8 mouse cellular contexts compared by ENCODE assay signal in genomic region chr8:105861951-105862350, GRCm38 (mm10). TPM values are rescaled to one million over a fixed set of nuclear protein-coding genes. Genes with fewer than 3 reads are reported as not detected.
DNase-seq lines count a peak whose midpoint lies in the region; ATAC-seq and TF ChIP-seq lines count a peak whose summit lies in the region.

No protein-coding gene starts in this region.

- 7% methylated on average over 1 of the region's 1 CpGs for WGBS in hindbrain, postnatal 0 days
- WGBS in midbrain, embryonic 10.5 days = 10% methylated on average over 1 of the region's 1 CpGs

- no peak overlapping the region for H3K27ac ChIP-seq in hindbrain, postnatal 0 days
- H3K27ac ChIP-seq in midbrain, embryonic 10.5 days (replicated peaks) = peak overlapping the region; percentile 99; the same call in 1 of the 2 replicates

- H3K9me3 ChIP-seq in hindbrain, postnatal 0 days (ENCODE audit: low read length) = no peaks in the 10 kb centered on the region
- no peaks in the 10 kb centered on the region for H3K9me3 ChIP-seq in midbrain, embryonic 10.5 days (replicated peaks)

- no peak for ATAC-seq in hindbrain, postnatal 0 days

- H3K4me2 ChIP-seq in hindbrain, postnatal 0 days (ENCODE audit: low read depth, low read length) = peak overlapping the region; percentile 87

- H3K4me3 ChIP-seq in hindbrain, postnatal 0 days (ENCODE audit: low read length) = peak overlapping the region; percentile 95
- H3K4me3 ChIP-seq in midbrain, embryonic 10.5 days = peak overlapping the region; percentile 69

- H3K36me3 ChIP-seq in hindbrain, postnatal 0 days (ENCODE audit: insufficient read depth, low read length) = peaks cover 12% of the 10 kb centered on the region; the same call in 1 of the 2 replicates
- peaks cover 68% of the 10 kb centered on the region for H3K36me3 ChIP-seq in midbrain, embryonic 10.5 days

- TF ChIP-seq CTCF in hindbrain, postnatal 0 days (IDR thresholded peaks at IDR 0.05; ENCODE audit: low read depth) = peak; percentile 54

- no peaks in the 10 kb centered on the region for H3K27me3 ChIP-seq in hindbrain, postnatal 0 days (ENCODE audit: insufficient read depth, low read length)
- H3K27me3 ChIP-seq in midbrain, embryonic 10.5 days (ENCODE audit: low read depth, poor library complexity, severe bottlenecking) = no peaks in the 10 kb centered on the region

- peaks cover 13% of the 10 kb centered on the region for H3K4me1 ChIP-seq in hindbrain, postnatal 0 days (ENCODE audit: insufficient read depth, low read length)
- peaks cover 61% of the 10 kb centered on the region for H3K4me1 ChIP-seq in midbrain, embryonic 10.5 days

- peak; percentile 28 for DNase-seq in adrenal gland, postnatal 10 days
- no peak for DNase-seq in adrenal gland, adult 18-20 months (ENCODE audit: low spot score in 2 of 2)
- peak; percentile 32 for DNase-seq in thymus, postnatal 14 days
- DNase-seq in thymus, postnatal 0 days (ENCODE audit: low spot score) = no peak
- DNase-seq in hindbrain, postnatal 0 days (ENCODE audit: low spot score) = peak; percentile 46
- no peak for DNase-seq in midbrain, embryonic 10.5 days (ENCODE audit: low spot score)
- DNase-seq in urinary bladder, postnatal 10 days (ENCODE audit: low spot score) = no peak
- no peak for DNase-seq in layer of hippocampus, postnatal 36 days

- H3K9ac ChIP-seq in hindbrain, postnatal 0 days (replicated peaks; ENCODE audit: low read length) = peak overlapping the region; percentile 98; the same call in 1 of the 2 replicates

RNA-seq across cellular contexts. Expression of gene Nutf2, which starts 1.6 kb away (rescaled TPM):
- total RNA-seq in adrenal gland, postnatal 10 days (2021) = 10 to 100 TPM; 39.1 to 40.1 TPM
- 10 to 100 TPM; 43.9 to 46.2 TPM for total RNA-seq in adrenal gland, adult 18-20 months (2021)
- polyA plus RNA-seq in thymus, postnatal 0 days (2015; fragmentation: Nextera tagmentation; extraction: Ambion mirVana) = 169 and 192 TPM in 2 replicates
- total RNA-seq in hindbrain, postnatal 0 days (2014; rRNA removed) = 20.1 and 49.6 TPM in 2 replicates
- 119 and 158 TPM in 2 replicates for polyA plus RNA-seq in hindbrain, postnatal 0 days (2015; fragmentation: Nextera tagmentation; extraction: Ambion mirVana)
- 375 and 418 TPM in 2 replicates for polyA plus RNA-seq in midbrain, embryonic 10.5 days (2016; fragmentation: Nextera tagmentation; extraction: Ambion mirVana)
- 10 to 100 TPM; 27.6 to 36.3 TPM for total RNA-seq in layer of hippocampus, postnatal 36 days (2021)

RNA-seq across cellular contexts. Expression of gene Thap11, which starts 7.0 kb away (rescaled TPM):
- total RNA-seq in adrenal gland, postnatal 10 days (2021) = 10 to 100 TPM; 28.3 to 32.0 TPM
- total RNA-seq in adrenal gland, adult 18-20 months (2021) = 10 to 100 TPM; 35.7 to 38.6 TPM
- polyA plus RNA-seq in thymus, postnatal 0 days (2015; fragmentation: Nextera tagmentation; extraction: Ambion mirVana) = 55.4 and 56.2 TPM in 2 replicates
- total RNA-seq in hindbrain, postnatal 0 days (2014; rRNA removed) = 86.9 and 112 TPM in 2 replicates
- 44.9 and 45.6 TPM in 2 replicates for polyA plus RNA-seq in hindbrain, postnatal 0 days (2015; fragmentation: Nextera tagmentation; extraction: Ambion mirVana)
- polyA plus RNA-seq in midbrain, embryonic 10.5 days (2016; fragmentation: Nextera tagmentation; extraction: Ambion mirVana) = 82.2 and 88.1 TPM in 2 replicates
- 10 to 100 TPM; 42.2 to 42.3 TPM for total RNA-seq in layer of hippocampus, postnatal 36 days (2021)

RNA-seq across cellular contexts. Expression of gene Cenpt, which starts 8.9 kb away (rescaled TPM):
- 10 to 100 TPM in 1 of 2 experiments, 1 to 10 TPM in 1; 7.6 to 10.4 TPM for total RNA-seq in adrenal gland, postnatal 10 days (2021)
- 1 to 10 TPM; 5.9 to 6.5 TPM for total RNA-seq in adrenal gland, adult 18-20 months (2021)
- 25.1 and 28.2 TPM in 2 replicates for polyA plus RNA-seq in thymus, postnatal 0 days (2015; fragmentation: Nextera tagmentation; extraction: Ambion mirVana)
- 40.9 and 45.3 TPM in 2 replicates for total RNA-seq in hindbrain, postnatal 0 days (2014; rRNA removed)
- polyA plus RNA-seq in hindbrain, postnatal 0 days (2015; fragmentation: Nextera tagmentation; extraction: Ambion mirVana) = 39.9 and 42.8 TPM in 2 replicates
- polyA plus RNA-seq in midbrain, embryonic 10.5 days (2016; fragmentation: Nextera tagmentation; extraction: Ambion mirVana) = 55.7 and 62.6 TPM in 2 replicates
- 10 to 100 TPM; 14.2 to 15.2 TPM for total RNA-seq in layer of hippocampus, postnatal 36 days (2021)

RNA-seq across cellular contexts. Expression of gene Edc4, which starts 18.7 kb away (rescaled TPM):
- 10 to 100 TPM; 28.0 to 35.3 TPM for total RNA-seq in adrenal gland, postnatal 10 days (2021)
- total RNA-seq in adrenal gland, adult 18-20 months (2021) = 10 to 100 TPM; 35.0 to 36.7 TPM
- polyA plus RNA-seq in thymus, postnatal 0 days (2015; fragmentation: Nextera tagmentation; extraction: Ambion mirVana) = 35.6 and 39.0 TPM in 2 replicates
- 113 and 118 TPM in 2 replicates for total RNA-seq in hindbrain, postnatal 0 days (2014; rRNA removed)
- polyA plus RNA-seq in hindbrain, postnatal 0 days (2015; fragmentation: Nextera tagmentation; extraction: Ambion mirVana) = 41.7 and 42.0 TPM in 2 replicates
- 74.0 and 81.5 TPM in 2 replicates for polyA plus RNA-seq in midbrain, embryonic 10.5 days (2016; fragmentation: Nextera tagmentation; extraction: Ambion mirVana)
- 10 to 100 TPM; 59.2 to 68.2 TPM for total RNA-seq in layer of hippocampus, postnatal 36 days (2021)

RNA-seq across cellular contexts. Expression of gene Nrn1l, which starts 31.4 kb away (rescaled TPM):
- under 1 TPM in 1 of 2 experiments, not detected in 1; 0.55 TPM for total RNA-seq in adrenal gland, postnatal 10 days (2021)
- total RNA-seq in adrenal gland, adult 18-20 months (2021) = 1 to 10 TPM; 1.3 to 1.6 TPM
- 0.56 and 0.68 TPM in 2 replicates for polyA plus RNA-seq in thymus, postnatal 0 days (2015; fragmentation: Nextera tagmentation; extraction: Ambion mirVana)
- 0.75 and 3.3 TPM in 2 replicates for total RNA-seq in hindbrain, postnatal 0 days (2014; rRNA removed)
- 1.9 and 2.0 TPM in 2 replicates for polyA plus RNA-seq in hindbrain, postnatal 0 days (2015; fragmentation: Nextera tagmentation; extraction: Ambion mirVana)
- polyA plus RNA-seq in midbrain, embryonic 10.5 days (2016; fragmentation: Nextera tagmentation; extraction: Ambion mirVana) = 0.39 and 0.54 TPM in 2 replicates
- 1 to 10 TPM in 1 of 2 experiments, under 1 TPM in 1; 1.00 to 3.0 TPM for total RNA-seq in layer of hippocampus, postnatal 36 days (2021)

Comparison
In these comparisons a context has a peak if more than half of its experiments do, and no peak if none do; other contexts are left out.
1. DNase-seq: peak in adrenal gland, postnatal 10 days (single experiment), thymus, postnatal 14 days (single experiment) and hindbrain, postnatal 0 days (single experiment); none in adrenal gland, adult 18-20 months (0 of 2), thymus, postnatal 0 days (single experiment), midbrain, embryonic 10.5 days (single experiment), urinary bladder, postnatal 10 days (single experiment) and layer of hippocampus, postnatal 36 days (0 of 2).